Mouse (Mus musculus) kidney, postnatal 14 days (tissue): ENCODE results near the gene Clec4a3.
"Not testable (repeated sequence)": the region's sequence is repeated elsewhere in the genome, so short reads cannot be mapped to it uniquely, and the experiment has no call there.

Experiments
- DNase-seq: peaks from one replicate; pipeline ENCODE4 v3.0.0; 2022; ENCODE audit warnings: mixed read lengths

Clec4a3 gene

GRCm38 (mm10) chr6:122952401-122952800 is at the start of gene Clec4a3:
Clec4a3 (plus strand) TSS chr6:122952515.
- DNase-seq: no peak

- DNase-seq: no peak
Measured at GRCm38 (mm10) chr6:122919922-122920321, 32.4 kb upstream of the Clec4a3 start.

- DNase-seq: no peak
Measured at GRCm38 (mm10) chr6:122921451-122921850, 30.9 kb upstream of the Clec4a3 start, which contains the start of gene Clec4a1. Clec4a1 (plus strand) TSS chr6:122921848.

GRCm38 (mm10) chr6:122934845-122935244 is 17.5 kb upstream of the Clec4a3 start:
- DNase-seq: no peak

GRCm38 (mm10) chr6:122939618-122940017 is 12.7 kb upstream of the Clec4a3 start:
- DNase-seq: no peak

GRCm38 (mm10) chr6:122946760-122947159 is 5.6 kb upstream of the Clec4a3 start:
- DNase-seq: no peak

GRCm38 (mm10) chr6:122964562-122964961 is 12.2 kb downstream of the Clec4a3 start:
- no peak for DNase-seq

GRCm38 (mm10) chr6:122969048-122969447 is 16.7 kb downstream of the Clec4a3 start:
- DNase-seq: no peak

GRCm38 (mm10) chr6:122989876-122990437 is 37.6 kb downstream of the Clec4a3 start, which contains the start of gene Clec4a4:
Clec4a4 (plus strand) TSS chr6:122990367.
- no peak for DNase-seq

- DNase-seq: not testable (repeated sequence)
Measured at GRCm38 (mm10) chr6:123004696-123005095, 52.4 kb downstream of the Clec4a3 start.

- DNase-seq: peak; percentile 3
Measured at GRCm38 (mm10) chr6:123005591-123005990, 53.3 kb downstream of the Clec4a3 start.
